Mouse (Mus musculus) neural tube, embryonic 15.5 days (tissue): ENCODE results near the gene Xpnpep3. TPM values are rescaled to one million over a fixed set of nuclear protein-coding genes. Genes with fewer than 3 reads are reported as not detected.
"Not testable (repeated sequence)": the region's sequence is repeated elsewhere in the genome, so short reads cannot be mapped to it uniquely, and the experiment has no call there.

ENCODE experiments used
- ATAC-seq: fragments of 200-750 bp; cut with Nextera tagmentation; 2 replicates; pipeline ENCODE4 v1.8.0; 2017; ENCODE audit warnings: mild to moderate bottlenecking, moderate TSS enrichment, moderate library complexity; ENCODE audit not compliant: low FRiP score
- H3K27ac ChIP-seq: fragments of 300-500 bp; sonication (generic); replicated peaks from 2 replicates; pipeline ENCODE4 v1.5.1; 2015; ENCODE audit warnings: mild to moderate bottlenecking, inconsistent platforms
- H3K27me3 ChIP-seq: fragments of 300-500 bp; sonication (generic); replicated peaks from 2 replicates; pipeline ENCODE4 v1.6.1; 2015; ENCODE audit warnings: inconsistent platforms
- H3K36me3 ChIP-seq: fragments of 300-500 bp; sonication (generic); 2 replicates; pipeline ENCODE4 v1.6.1; 2015; ENCODE audit warnings: inconsistent platforms
- H3K4me1 ChIP-seq: fragments of 300-500 bp; sonication (generic); 2 replicates; pipeline ENCODE4 v1.6.1; 2015; ENCODE audit warnings: inconsistent platforms
- H3K4me2 ChIP-seq: fragments of 300-500 bp; sonication (generic); 2 replicates; pipeline ENCODE4 v1.6.1; 2015; ENCODE audit warnings: inconsistent platforms, mild to moderate bottlenecking, moderate library complexity
- H3K4me3 ChIP-seq: fragments of 300-500 bp; sonication (generic); replicated peaks from 2 replicates; pipeline ENCODE4 v1.5.1; 2015; ENCODE audit warnings: mild to moderate bottlenecking, inconsistent platforms
- H3K9ac ChIP-seq: fragments of 300-500 bp; sonication (generic); replicated peaks from 2 replicates; pipeline ENCODE4 v1.6.1; 2015; ENCODE audit warnings: mild to moderate bottlenecking, inconsistent platforms
- H3K9me3 ChIP-seq: fragments of 300-500 bp; sonication (generic); replicated peaks from 2 replicates; pipeline ENCODE4 v1.6.1; 2016; ENCODE audit warnings: inconsistent platforms
- whole genome bisulfite sequencing: fragments of 180-500 bp; shearing (Covaris S2); methylation state at CpG from one replicate; pipeline ENCODE4 v1.1.7; 2015; ENCODE audit warnings: mixed read lengths; 5-methylcytosine and 5-hydroxymethylcytosine counted together
- polyA plus RNA-seq: library from polyadenylated mRNA; unstranded; fragments of >200 nt; fragmentation: Nextera tagmentation; extraction: Ambion mirVana; gene quantifications from 2 replicates; pipeline ENCODE4 v1.2.1, GENCODE M21; 2015

Xpnpep3 gene
- polyA plus RNA-seq, 1 experiment from 2014 or later: 8.1 TPM

DNA sequence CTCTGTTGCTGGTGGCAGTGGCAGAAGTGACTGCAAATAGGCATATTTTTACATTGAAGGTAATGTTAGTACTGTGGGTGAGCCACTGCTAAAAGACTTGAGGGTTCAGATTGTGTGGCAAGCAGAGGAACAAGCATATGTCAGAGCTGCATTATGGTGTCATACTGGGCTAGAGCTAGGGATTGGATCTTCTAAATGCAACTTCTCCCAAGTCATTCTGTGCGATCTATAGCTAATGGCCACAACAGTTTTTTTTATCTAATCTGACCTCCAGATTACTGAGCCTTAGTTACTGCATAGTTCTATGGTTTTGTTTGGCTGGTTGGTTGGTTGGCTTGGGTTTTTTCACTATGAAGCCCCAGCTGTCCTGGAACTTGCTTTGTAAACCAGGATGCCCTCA lies 8.3 kb downstream of the Xpnpep3 start, which contains the start of gene Dnajb7:
Dnajb7 (minus strand) TSS at position 101 of the 400 bp plus-strand sequence.
- Histone ChIP-seq H3K27ac (no peak within 1 kb of the TSS), H3K4me3 (no peak within 1 kb of the TSS), H3K4me2 (no peak within 1 kb of the TSS), H3K9ac (no peak within 1 kb of the TSS), H3K36me3 (no peaks in the 10 kb centered on the region), H3K4me1 (no peaks in the 10 kb centered on the region), H3K9me3 (no peaks in the 10 kb centered on the region), H3K27me3 (no peaks in the 10 kb centered on the region)
- ATAC-seq: no peak
- 100% methylated on average over 1 of the region's 1 CpGs for WGBS

DNA sequence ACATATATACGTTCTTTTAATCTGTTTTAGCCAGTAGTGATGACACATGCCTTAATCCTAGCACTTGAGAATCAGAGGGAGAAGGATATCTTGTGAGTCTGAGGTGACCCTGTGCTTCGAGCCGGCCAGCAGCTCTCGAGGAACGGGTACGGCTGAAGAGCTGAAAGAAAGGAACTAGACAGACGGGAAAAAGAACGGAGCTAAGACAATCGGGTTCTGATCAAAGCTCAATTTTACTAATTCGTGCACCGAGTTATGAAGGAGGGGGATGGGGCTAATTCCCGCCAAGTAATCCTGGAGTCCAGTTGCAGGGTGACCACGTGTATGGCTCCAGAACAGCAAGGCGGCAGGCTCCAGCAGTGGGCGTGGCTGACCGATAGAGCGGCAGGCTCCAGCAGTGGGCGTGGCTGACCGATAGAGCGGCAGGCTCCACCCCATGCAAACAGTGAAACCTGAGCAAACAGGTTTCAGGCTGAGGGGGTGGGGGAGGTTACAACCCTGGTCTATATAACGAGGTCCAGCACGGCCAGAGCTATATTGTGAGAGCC lies 16.9 kb downstream of the Xpnpep3 start:
- 10% methylated on average over 22 of the region's 22 CpGs for WGBS
- Histone ChIP-seq H3K4me3 (peak overlapping the region; percentile 15), H3K4me2 (peak overlapping the region; percentile 47)
- not testable (repeated sequence) for H3K27me3 ChIP-seq, H3K9me3 ChIP-seq, H3K27ac ChIP-seq, H3K36me3 ChIP-seq, H3K9ac ChIP-seq, H3K4me1 ChIP-seq, ATAC-seq

DNA sequence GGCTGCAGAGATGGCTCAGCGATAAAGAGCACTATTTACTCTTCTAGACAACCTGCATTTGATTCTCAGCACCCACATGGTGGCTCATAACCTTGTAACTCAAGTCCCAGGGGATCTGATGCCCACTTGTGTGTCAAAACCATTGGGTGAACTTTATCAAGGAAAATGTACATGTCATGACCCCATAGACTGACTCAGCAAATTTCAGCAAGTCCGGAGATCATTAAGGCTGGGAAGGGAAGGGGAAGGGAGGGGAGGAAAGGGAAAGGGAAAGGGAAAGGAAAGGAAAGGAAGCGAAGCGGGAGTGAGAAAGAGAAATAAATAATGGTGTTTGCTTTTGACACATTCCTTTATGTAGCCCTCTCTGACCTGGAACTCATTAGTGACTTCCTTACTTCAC lies 18.1 kb downstream of the Xpnpep3 start:
- no peak overlapping the region for H3K9ac ChIP-seq
- no peak overlapping the region for H3K27ac ChIP-seq
- H3K4me2 ChIP-seq: no peak overlapping the region
- no peaks in the 10 kb centered on the region for H3K27me3 ChIP-seq
- no peaks in the 10 kb centered on the region for H3K9me3 ChIP-seq
- peaks cover 4% of the 10 kb centered on the region; the same call in 1 of the 2 replicates for H3K36me3 ChIP-seq
- H3K4me3 ChIP-seq: no peak overlapping the region
- no peak for ATAC-seq
- H3K4me1 ChIP-seq: 0 out of 2 replicates have a peak, but pooled peaks cover 6% of the 10 kb centered on the region
- 93% methylated on average over 4 of the region's 4 CpGs for WGBS

DNA sequence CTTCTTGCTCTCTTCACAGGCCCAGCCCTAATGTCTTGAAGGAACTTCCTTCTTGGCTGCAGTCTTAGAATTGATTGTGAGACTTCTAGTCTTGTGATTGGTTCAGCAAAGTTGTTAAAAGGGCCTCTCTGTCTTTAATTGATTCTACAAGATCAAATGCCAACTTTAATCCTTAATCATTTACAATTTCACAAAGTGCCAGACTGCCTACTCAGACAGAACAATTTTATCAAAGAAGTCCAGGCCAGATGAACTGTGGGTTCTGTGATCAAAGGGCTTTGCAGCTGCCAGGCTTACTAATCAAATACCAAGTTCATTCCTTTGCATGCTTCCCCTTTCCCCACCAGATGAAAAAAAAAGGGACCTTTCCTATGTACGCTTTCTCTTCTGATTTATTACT lies 21.5 kb downstream of the Xpnpep3 start:
- Histone ChIP-seq H3K4me2 (no peak overlapping the region), H3K4me1 (0 out of 2 replicates have a peak, but pooled peaks cover 6% of the 10 kb centered on the region), H3K4me3 (no peak overlapping the region), H3K9me3 (no peaks in the 10 kb centered on the region), H3K9ac (no peak overlapping the region), H3K27ac (no peak overlapping the region), H3K27me3 (no peaks in the 10 kb centered on the region), H3K36me3 (peaks cover 4% of the 10 kb centered on the region; the same call in 1 of the 2 replicates)
- WGBS: 78% methylated on average over 1 of the region's 1 CpGs
- ATAC-seq: no peak

DNA sequence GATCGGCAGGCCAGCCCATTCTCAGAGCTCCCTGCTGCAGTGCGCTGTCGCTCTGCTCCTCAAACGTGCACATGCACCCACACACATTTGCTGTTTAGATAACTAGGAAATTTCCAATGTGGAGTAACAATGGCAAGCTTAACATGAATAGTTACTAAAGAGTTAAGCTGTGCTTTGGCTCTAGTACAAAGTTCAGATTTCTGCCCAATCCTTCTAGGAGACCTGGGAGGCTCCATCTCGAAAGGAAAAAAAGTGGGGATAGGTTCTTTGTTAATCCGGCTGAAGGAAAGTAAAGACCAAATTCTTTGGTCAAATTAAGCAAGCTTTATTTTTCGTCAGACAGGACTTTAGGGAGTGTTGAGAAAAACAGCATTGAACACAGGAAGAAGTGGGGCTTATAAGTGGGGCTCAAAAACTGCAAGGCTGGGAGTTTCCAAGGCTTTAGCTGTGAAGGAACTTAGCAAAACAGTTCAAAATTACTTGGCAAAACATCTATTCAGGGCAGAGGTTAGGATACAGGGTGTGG lies 22.3 kb downstream of the Xpnpep3 start:
- peaks cover 4% of the 10 kb centered on the region for H3K36me3 ChIP-seq
- H3K27ac ChIP-seq: no peak overlapping the region
- no peak overlapping the region for H3K4me2 ChIP-seq
- no peak overlapping the region for H3K4me3 ChIP-seq
- 88% methylated on average over 7 of the region's 7 CpGs for WGBS
- H3K4me1 ChIP-seq: no peaks in the 10 kb centered on the region
- no peaks in the 10 kb centered on the region for H3K27me3 ChIP-seq
- no peak for ATAC-seq
- H3K9me3 ChIP-seq: no peaks in the 10 kb centered on the region
- no peak overlapping the region for H3K9ac ChIP-seq

DNA sequence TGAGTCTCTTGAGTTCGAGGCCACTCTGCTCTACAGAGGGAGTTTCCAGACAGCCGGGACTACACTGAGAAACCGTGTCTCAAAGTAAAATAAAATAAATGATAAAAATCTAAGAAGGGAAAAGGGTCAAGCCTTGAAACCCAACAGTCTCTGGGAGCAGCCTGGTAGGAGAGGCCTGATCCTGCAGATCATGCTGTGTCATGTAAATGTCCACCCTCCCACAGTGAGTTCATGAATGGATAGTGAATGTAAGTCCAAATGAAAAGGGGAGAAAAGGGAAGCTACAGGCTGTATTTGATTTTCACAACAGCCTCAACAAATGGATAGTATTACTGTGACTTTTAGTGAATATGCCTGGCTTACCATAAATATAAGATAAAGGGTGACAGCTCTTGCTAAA lies 25.4 kb downstream of the Xpnpep3 start:
- Histone ChIP-seq H3K4me1 (no peaks in the 10 kb centered on the region), H3K36me3 (peaks cover 9% of the 10 kb centered on the region; the same call in 1 of the 2 replicates), H3K9ac (no peak overlapping the region), H3K27me3 (no peaks in the 10 kb centered on the region), H3K4me3 (no peak overlapping the region), H3K9me3 (no peaks in the 10 kb centered on the region), H3K27ac (no peak overlapping the region), H3K4me2 (no peak overlapping the region)
- ATAC-seq: no peak
- 92% methylated on average over 3 of the region's 3 CpGs for WGBS

DNA sequence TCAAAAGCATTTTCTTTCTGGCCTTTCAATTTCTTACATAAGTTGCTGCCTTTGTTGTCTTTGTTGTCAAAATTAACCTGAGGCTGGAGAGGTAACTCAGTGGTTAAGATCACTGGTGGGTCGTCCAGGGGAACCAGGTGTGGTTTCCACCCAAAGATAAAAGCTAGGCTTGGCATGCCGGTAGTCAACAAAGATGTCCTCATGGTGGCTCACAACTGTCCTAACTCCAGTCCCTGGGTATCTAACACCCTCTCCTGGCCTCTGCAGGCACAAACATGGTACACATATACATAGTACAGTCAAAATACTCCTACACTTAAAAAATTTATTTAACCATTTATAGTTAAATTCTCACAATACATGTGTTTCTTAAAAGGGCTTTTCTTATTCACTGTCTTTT lies 28.0 kb downstream of the Xpnpep3 start:
- peaks cover 32% of the 10 kb centered on the region for H3K36me3 ChIP-seq

DNA sequence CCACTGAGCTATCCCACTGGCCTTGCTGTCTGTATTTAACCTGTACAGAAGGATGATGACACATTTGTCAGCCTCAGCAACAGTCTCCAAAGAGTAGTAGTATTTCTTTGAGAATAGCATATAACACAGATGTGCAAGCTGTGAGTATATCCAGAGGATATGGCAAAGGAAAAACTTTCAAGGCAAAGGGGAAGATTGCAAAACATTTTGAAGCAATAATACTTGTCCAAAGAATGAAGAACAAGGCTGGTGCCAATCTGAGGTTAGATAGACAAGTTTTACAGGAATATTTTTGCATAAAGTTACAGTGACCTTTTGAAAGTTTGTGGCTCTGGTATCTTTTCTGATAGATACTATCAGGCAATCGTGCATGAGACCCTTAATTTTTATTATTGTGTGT lies 31.3 kb downstream of the Xpnpep3 start:
- H3K4me1 ChIP-seq: no peaks in the 10 kb centered on the region
- no peak overlapping the region for H3K4me3 ChIP-seq
- no peaks in the 10 kb centered on the region for H3K9me3 ChIP-seq
- no peak overlapping the region for H3K27ac ChIP-seq
- peaks cover 32% of the 10 kb centered on the region for H3K36me3 ChIP-seq
- no peak for ATAC-seq
- no peak overlapping the region for H3K4me2 ChIP-seq
- 70% methylated on average over 1 of the region's 1 CpGs for WGBS
- H3K27me3 ChIP-seq: no peaks in the 10 kb centered on the region
- H3K9ac ChIP-seq: no peak overlapping the region

More for the DNA sequence above, 28.0 kb downstream of the Xpnpep3 start:
- Histone ChIP-seq H3K9ac (no peak overlapping the region), H3K4me1 (no peaks in the 10 kb centered on the region), H3K4me3 (no peak overlapping the region), H3K27ac (no peak overlapping the region), H3K27me3 (no peaks in the 10 kb centered on the region), H3K4me2 (no peak overlapping the region), H3K9me3 (no peaks in the 10 kb centered on the region)
- WGBS: 90% methylated on average over 2 of the region's 2 CpGs
- ATAC-seq: no peak

DNA sequence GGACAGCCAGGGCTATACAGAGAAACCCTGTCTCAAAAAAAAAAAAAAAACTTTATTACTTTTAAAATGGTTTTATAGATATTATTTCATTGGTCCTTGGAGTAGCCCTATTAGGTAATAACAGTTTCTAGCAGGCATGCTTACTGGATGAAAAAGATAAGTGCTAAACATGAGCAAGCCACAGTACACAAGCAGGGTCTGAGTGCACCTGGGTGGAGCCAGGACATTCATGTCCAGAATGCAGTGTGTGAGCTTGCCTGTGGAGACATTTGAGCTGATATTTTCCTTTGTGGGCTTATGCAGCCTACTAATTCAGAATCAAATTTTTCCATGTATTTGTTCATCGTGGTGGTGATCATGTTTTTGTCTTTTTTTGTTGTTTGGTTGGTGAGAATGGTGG lies 38.4 kb downstream of the Xpnpep3 start:
- ATAC-seq: no peak
- H3K9ac ChIP-seq: no peak overlapping the region
- H3K4me3 ChIP-seq: no peak overlapping the region
- no peak overlapping the region for H3K4me2 ChIP-seq
- no peaks in the 10 kb centered on the region for H3K27me3 ChIP-seq
- H3K27ac ChIP-seq: no peak overlapping the region
- 100% methylated on average over 1 of the region's 1 CpGs for WGBS
- no peaks in the 10 kb centered on the region for H3K4me1 ChIP-seq
- H3K9me3 ChIP-seq: no peaks in the 10 kb centered on the region
- peaks cover 19% of the 10 kb centered on the region for H3K36me3 ChIP-seq

DNA sequence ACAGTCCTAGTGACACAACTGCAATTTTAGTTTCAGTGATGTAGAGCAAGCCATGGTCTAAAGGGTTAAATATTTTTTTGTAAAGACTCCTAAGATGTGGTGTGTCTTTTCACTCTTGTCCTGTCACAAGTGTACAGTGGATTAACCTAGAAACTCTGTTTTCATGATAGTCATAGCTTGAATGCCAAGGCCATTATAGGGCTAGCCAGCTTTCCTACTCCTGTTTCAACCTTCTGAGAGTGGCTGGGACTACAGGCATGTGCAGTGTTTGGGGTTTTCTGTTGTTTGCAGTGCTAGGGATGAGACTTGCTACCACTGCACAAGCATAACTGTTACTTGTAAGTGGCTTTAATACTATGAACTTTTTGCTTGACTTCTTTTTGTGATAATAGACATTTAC lies 39.3 kb downstream of the Xpnpep3 start:
- Histone ChIP-seq H3K9ac (no peak overlapping the region), H3K9me3 (no peaks in the 10 kb centered on the region), H3K4me3 (no peak overlapping the region), H3K4me2 (no peak overlapping the region), H3K36me3 (peaks cover 19% of the 10 kb centered on the region), H3K27me3 (no peaks in the 10 kb centered on the region), H3K27ac (no peak overlapping the region), H3K4me1 (no peaks in the 10 kb centered on the region)
- no peak for ATAC-seq

DNA sequence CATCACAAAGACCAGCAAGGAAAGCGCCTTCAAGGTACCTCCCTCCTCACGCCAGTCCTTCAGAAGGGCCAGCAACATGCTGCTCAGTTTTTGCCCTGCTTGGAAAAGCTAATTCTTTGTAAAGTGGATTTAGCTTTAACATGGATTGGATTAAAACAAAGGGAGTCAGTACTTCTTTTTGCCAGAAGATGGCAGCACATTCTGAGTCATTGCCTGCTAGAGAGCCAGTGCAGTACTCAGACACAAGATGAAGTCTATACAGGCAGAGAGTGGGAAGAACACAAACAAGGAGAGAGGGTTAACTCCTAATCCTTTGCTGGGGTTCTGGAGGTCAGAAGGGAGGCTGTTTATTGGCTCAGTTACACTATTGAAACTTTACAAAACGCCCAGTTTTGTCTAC lies 48.5 kb downstream of the Xpnpep3 start:
- no peak for ATAC-seq
- H3K4me3 ChIP-seq: no peak overlapping the region

DNA sequence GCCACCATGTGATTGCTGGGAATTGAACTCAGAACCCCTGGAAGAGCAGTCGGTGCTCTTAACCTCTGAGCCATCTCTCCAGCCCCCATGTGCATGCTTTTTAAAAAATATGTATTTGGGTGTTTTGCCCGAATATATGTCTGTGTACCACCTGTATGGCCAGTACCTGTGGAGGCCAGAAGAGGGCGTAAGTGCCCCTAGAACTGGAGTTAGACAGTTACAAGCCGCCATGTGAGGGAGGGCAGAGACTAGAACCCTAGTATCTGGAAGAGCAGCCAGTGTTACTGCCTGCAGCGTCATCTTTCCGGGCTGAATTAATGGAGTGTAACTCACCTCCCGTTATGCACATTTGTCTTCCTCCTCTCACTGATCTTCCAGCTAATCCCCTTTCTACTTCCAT lies 61.6 kb downstream of the Xpnpep3 start:
- Histone ChIP-seq H3K9ac (no peak overlapping the region), H3K4me1 (peaks cover 8% of the 10 kb centered on the region), H3K4me3 (no peak overlapping the region), H3K4me2 (no peak overlapping the region), H3K27ac (no peak overlapping the region), H3K27me3 (no peaks in the 10 kb centered on the region), H3K9me3 (peaks cover 7% of the 10 kb centered on the region), H3K36me3 (0 out of 2 replicates have a peak, but pooled peaks cover 5% of the 10 kb centered on the region)
- ATAC-seq: no peak
- 72% methylated on average over 7 of the region's 7 CpGs for WGBS

More for the DNA sequence above, 48.5 kb downstream of the Xpnpep3 start:
- Histone ChIP-seq H3K27ac (0 out of 2 replicates have a peak overlapping the region, but pooled peaks have one; percentile 13), H3K9me3 (no peaks in the 10 kb centered on the region), H3K36me3 (peaks cover 31% of the 10 kb centered on the region), H3K4me1 (no peaks in the 10 kb centered on the region; the same call in 1 of the 2 replicates), H3K9ac (no peak overlapping the region; the same call in 1 of the 2 replicates), H3K4me2 (no peak overlapping the region), H3K27me3 (no peaks in the 10 kb centered on the region)
- 62% methylated on average over 3 of the region's 3 CpGs for WGBS
